Mouse (Mus musculus) mesoderm, embryonic 11.5 days (tissue): ENCODE results near the gene Ncor2.
"Not testable (repeated sequence)": the region's sequence is repeated elsewhere in the genome, so short reads cannot be mapped to it uniquely, and the experiment has no call there.

Experiments used
- DNase-seq: peaks from one replicate; pipeline ENCODE4 v3.0.0-alpha.2; 2012; ENCODE audit warnings: low read depth, low spot score

The Ncor2 gene

DNA sequence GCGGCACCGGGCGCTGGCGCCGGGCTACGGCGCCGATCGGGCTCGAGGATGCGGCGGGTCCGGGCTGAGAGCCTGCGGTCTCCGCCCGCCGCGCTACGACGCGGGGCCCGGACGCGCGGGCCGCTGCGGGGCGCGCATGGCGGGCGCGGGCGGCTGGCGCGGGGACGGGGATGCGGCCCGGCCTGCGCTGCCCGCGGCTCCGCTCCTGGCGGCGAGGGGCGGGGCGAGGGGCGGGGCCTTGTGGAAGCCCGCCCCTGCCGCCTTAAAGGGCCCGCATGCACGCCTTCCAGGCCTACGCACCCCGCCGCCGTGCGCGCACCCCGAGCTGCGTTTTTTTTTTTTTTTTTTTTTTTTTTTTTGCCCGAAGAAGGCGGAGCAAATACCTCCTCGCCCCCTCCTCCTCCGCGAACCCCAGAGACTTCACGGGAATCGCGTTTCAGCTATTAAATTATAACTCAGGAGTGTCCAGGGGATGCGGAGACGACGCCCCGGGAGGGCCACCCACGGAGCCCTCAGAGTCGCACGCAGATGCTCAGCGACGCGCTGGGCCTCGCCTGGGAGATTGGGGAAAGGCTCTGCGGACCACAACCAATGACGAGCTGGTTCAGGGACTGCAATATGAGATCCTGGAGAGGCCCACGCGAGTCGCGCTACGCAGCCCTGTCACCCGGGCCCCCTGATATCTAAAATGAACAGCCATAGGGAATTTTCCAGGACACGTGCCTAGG lies at the start of gene Ncor2:
TSS of gene Ncor2 (minus strand) at position 213 of the 728 bp plus-strand sequence.
- DNase-seq, result peak; percentile 88

DNA sequence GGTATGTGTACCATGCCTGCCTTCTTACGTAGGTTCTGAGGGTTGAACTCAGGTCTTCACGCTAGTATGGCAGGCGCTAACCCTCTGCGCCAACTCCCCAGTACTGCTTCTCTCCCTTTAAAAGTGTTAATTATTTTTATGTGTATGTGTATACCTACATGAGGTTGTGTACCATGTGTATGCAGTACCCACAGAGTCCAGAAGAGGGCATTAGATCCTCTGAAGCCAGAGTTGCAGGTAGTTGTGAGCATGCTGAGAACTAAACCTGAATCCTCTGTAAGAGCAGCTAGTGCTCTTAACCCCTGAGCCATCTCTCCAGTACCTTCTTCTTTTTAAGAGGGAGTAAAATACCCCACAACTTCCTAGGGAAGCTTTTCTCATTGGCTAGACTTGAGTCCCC lies 48.7 kb upstream of the Ncor2 start:
- DNase-seq, result no peak

DNA sequence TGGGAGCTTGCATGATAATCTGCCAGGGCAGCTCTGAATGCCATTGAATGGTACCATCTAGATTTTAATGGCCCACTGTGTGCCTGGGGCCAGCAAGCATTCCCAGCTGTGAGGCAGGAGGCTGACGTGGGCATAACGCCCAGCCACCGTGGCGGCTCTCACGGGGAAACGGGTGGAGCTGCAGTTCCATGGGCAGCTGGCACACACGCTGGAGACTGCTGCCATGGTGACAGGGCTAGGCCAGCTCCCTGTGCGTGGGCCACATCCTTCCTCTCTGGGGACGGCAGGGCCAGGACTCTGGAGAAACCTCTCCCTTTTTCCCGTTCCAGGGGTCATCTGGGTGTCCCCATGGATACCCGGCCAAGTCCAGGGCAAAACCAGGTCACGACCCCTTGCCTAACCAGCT lies 47.2 kb upstream of the Ncor2 start:
- no peak for DNase-seq

DNA sequence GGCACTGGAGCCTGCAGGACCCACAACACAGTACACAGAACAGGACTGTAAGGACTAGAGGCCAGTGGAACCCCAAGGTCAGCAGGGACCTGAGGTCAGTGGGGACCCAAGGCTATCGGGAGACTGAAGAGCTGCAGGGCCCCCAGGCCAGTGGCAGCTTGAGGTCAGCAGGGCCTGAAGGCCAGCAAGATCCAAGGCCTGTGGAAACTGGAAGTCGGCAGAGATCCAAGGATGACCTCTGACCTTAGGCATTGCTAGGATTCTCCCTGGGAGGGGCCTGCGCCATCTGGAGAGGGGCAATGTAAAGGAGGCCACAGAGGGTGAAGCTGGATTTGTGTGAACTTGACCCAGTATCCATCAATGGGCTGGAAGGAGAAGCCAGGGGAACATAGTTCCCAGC lies 45.9 kb upstream of the Ncor2 start:
- no peak for DNase-seq

DNA sequence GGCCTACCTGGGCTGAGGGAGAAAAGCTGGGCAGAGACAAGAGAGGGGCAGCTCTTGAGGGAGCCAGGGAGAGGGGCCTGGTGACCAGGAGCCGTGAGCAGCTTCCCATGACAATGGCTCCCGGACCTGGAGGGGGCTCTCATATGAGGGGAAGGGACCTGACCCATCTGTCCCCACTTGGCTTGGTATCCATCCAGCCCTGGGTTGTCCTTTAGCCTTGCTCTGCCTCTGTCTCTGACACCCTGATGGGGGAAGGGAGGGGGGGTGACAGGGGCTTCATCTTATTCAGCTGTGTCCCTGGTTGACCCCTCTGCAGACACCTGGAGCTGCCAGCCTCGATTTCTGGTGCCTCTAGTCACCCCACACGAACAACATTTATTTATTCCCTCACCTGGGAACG lies 44.9 kb upstream of the Ncor2 start:
- DNase-seq, result no peak

DNA sequence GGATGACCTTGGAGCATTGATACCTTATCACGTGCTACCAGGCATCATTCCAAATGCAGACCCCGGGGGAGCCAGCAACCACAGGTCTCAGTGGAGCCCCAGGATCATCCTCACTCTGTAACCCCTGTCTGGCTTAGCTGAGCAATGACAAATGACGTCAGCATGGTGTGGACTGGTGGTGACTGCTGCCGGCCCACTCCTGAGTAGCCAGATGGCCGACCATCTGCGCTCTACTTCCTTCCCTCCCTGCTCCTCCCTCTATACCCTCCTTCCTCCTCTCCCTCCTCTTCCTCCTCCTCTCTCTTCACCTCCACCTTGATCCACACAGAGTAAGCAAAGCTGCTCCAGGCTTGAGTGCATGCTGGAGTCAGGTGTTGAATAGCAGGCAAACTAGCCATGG lies 43.7 kb upstream of the Ncor2 start:
- DNase-seq, result no peak

DNA sequence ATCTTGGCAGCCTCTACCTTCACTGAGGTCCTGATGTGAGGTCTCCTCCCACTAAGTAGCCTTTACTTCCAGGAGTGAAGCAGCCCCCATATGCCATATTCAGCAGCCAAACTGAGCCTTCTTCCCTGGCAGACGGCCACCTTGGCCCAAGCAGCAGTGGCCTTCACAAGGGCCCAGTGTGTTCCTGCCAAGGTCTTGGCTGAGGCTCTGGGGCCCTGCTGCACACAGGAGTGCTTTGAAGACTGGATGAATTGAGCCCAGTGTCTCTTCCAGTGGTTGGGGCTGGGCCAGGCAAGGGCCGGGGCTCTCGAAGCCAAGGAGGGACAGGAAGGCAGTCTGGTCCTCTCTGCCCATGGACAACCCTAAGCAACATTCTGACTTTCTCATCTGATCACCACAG lies 42.8 kb upstream of the Ncor2 start:
- no peak for DNase-seq

DNA sequence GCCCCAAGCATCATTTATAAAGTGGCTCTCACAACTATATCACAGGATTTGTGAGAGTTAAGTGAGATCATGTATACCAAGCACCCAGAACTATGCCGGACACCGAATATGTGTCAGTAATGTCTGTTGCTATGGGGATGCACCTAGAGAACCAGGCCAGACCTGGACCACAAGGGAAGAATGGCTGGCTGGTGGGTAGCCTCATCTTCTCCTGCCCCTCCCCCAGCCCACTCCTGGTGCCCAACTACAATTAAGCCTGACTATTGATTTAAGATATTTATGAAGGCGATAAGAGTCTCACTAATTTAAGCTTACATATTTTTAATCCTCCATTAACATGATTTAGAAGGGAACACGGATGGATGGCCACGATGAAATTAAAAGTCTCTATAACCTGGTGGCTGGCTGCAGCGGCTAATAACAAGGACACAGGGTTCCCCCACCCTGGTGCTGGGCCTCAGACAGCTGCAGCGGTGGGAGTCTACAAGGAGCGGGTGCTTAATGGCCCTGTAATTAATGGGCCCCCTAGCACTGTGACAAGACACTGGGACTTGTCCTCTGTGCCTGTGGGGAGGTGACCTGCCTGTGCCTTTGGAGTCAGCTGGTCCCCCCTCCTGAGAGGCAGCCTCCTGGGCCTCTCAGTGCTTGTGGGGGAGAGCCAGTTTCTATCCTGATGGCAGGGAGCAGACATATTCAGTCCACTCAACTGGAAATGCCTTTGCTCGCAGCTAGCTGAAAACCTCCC lies 38.6 kb upstream of the Ncor2 start:
- DNase-seq, result peak; percentile 56

DNA sequence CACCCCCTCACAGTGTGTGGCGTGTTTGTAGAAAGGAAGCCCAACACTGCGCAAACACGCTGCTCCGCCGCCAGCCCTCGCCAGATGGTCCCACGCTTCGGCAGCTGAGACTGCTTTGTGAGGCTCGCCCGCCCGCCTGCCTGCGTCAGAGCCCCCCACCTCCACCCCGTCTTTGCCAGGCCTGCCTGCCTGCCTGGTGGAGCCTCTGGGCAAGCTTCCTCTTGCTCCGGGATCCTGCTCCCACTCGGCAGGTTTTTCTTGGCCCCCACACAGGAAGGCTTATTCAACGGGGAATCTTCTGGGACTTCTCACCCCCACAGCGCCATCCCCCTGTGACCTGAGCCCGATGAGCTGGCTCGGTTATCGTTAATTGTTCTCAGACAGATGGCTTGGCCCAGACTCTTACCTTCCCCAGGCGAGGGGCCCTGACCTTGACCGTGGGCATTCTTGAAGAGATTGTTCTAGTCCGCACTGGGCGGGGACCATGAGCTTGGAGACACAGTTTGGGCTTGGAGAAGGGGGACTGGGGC lies 37.0 kb upstream of the Ncor2 start:
- peak; percentile 78 for DNase-seq

DNA sequence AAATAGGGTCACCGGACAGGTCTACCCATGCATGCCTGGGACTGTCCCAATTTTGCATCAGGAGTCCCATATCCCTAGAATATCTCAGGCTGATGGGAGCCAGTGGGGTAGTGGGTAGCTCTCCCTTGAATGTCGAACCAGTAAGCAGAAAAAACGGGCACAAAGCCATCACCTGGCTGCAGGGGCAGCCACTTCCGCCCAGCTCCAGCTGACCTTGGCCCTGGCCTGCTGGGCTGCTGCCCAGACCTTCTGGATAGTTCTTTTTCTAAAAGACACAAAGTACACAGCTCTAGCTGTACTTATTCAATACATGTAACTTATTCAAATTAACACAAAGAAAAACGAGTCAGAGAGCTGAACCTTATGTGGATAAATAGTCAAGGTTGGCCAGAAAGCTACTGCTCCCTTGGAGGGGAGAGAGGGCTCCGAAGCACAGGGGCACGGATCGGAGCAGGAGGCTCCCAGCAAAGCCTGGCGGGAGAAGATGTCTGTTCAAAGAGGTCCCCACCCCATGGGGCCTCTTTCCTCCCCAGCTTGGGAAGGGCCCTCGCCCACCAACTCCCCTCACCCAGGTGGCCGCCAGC lies 36.4 kb upstream of the Ncor2 start:
- DNase-seq, result no peak

DNA sequence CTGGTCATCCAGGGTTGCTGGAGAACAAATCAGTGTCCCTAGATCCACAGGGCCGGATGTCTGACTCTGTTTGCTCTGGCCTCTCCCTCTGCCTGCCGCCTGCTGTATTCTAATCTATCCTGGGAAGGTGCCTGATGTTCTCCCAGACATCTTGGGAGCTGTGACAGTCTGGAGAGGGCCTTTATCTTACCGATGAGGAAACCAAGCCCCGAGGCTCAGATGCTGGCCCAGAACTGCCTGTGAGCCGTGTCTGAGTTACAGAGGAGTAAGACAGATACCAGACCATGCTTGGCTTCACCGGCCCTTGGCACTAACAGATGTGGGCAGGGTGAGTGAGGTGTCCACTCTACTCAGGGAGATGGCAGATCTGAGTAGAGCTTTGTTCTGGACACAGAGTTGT lies 35.0 kb upstream of the Ncor2 start:
- no peak for DNase-seq

DNA sequence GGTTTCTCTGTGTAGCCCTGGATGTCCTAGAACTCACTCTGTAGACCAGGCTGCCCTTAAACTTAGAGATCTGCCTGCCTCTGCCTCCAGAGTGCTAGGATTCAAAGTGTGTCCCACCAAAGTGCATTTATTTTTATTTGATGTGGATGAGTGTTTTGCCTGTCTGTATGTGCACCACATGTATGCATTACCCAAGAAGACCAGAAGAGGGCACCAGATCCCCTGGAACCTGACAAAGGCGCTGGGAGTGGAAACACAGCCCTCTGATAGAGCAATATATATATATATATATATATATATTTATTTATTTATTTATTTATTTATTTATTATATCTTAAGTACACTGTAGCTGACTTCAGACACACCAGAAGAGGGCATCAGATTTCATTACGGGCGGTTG lies 25.9 kb upstream of the Ncor2 start:
- DNase-seq, result peak; percentile 58

DNA sequence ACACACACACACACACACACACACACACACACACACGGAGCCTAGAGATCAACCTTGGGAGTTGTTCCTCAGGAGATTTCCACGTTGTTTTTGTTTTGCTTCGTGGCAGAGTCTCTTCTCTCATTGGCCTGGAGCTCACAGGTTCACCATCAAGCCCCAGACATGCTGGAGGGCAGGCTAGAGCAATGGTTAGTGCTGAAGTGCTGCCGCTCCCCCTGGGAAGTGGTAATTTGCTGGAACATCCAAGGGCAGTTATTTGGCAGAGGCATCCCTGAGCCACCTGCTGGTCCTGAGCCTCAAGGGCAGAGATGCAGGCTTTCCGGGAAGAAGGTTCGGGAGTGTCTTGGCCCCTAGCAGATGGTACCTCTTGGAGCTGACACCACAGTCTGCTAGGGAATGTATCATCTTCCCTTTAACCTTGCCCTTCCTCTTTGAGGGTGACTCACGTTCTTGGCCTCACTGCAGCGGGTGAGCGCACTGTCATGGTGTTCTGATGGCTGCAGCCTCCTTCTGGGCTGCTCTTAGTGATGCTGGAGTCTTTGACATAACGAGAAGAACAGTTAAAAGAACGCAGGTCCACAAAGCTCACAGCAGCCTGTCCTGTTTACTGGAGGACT lies 25.3 kb upstream of the Ncor2 start:
- no peak for DNase-seq

DNA sequence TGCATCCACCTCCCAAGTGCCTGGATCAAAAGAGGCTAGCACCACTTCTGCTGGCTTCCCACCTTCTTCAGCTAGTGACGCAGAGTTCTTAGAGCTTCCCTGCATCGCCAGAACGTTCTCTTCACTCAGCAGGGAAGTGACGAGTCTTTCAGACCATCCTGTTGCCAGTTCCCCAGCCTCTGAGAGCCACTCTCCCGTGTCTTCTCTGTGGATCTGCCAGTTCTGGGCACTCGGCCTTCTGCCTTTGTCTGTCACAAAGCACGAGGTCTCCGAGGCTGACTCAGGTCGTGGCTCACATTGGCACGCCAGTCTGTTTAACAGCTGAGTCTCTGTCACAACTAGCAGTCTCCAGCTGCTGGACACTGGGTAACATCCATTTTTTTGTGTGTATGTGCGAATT lies 24.7 kb upstream of the Ncor2 start:
- DNase-seq, result no peak

DNA sequence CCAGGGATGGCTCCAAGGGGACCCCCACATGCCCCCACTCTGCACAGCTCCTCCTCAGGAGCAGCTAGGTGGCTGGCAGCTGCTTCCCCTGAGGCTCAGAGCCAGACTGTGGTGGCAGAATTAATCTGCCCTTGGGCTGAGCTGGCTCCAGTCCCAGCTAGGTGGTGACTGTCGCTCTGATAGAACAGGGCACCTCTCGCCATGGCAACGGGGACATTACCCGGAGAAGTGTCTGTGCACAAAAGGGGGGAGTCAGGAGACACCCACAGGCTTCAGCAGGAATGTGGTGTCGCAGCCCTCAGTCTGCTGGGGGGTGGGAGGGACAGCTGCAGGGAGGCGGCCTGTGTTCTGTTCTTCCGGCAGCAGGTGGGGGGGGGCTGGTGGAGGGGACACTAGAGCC lies 24.1 kb upstream of the Ncor2 start:
- peak; percentile 46 for DNase-seq

DNA sequence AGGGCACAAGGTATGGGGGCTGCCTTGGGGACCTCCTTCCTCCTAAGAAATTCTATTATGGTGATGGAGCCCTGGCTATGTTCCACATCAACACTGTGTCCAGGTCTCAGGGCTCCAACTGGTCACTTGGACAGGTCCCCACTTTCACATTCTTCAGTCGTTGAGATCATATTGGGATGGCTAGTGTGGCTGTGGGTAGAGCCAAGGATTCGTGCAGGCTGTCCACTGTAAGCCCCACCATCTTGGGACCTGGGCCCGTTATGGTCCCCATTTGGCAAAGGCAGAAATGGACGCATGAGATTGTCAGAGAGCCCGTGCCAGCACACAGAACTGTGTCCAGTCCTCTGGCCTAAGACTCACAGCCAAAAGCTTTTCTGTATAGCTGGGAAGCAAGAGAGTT lies 23.1 kb upstream of the Ncor2 start:
- no peak for DNase-seq

DNA sequence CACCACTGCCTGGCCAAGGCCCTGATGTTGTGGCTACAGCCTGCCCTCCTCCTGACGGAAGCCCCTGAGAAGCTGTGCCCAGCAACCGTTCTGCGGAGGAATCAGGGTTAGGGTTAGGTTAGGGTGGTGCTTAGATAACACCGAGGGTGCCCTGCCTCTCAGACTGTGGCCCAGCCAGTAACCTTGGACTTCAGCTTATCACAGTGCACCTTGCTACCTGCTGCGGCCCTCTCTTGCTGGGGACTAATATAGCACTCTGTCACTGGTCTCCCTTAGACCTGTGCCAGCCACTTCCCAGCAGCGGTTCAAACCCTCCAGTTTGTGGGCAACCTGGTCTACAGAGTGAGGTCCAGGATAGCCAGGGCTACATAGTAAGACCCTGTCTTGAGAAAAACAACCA lies 20.1 kb upstream of the Ncor2 start:
- DNase-seq, result no peak

DNA sequence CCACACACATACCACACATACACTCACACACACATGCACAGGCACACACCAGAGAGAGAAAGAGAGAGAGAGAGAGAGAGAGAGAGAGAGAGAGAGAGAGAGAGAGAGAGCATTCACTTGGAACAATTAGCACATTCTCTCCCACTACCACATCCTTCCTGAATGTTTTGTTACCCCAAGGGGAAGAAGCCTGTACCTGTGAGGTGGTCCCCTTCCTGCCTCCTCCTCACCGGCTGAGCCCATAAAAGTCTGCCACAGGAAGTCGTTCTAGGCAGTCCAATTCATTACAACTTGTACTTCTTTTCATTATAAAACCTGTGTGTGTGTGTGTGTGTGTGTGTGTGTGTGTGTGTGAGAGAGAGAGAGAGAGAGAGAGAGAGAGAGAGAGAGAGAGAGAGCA lies 18.3 kb upstream of the Ncor2 start:
- DNase-seq, result not testable (repeated sequence)

DNA sequence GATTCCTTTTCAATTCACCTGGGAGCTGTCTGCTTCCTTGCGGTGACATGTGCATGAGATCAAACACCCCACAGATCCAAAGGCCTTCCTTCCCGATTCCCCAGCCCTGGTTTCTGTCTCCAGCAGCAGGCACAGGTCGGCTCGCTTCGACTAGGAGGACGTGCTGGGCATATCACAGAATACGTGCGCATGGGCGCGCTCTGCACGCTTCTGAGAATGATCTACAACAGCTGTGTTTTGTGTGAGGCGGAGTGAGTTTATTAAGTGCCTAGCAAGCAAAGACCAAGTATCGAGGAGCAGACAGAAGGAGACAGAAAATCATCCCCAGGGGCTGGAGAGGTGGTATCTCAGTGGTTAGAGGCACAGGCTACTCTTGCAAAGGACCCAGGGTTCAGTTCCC lies 17.0 kb upstream of the Ncor2 start:
- DNase-seq, result no peak

DNA sequence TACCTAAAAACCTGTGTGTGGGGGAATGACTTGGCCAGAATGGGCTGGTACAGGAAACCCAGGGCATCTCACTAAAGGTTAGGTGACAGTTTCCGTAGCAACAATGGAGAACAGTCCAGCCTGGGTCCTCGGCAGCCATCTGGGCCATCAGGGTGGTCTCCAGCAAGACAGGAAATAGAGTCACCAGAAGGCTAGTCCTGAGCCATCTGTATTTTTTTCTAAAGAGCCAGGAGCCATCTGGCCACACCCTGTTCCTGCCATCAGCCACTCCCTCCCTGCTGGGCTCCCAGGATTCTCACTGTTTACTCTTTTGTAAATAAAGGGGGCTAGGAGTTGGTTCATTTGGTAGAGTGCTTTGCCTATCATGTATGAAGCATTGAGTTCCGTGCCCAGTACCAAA lies 16.1 kb upstream of the Ncor2 start:
- DNase-seq, result no peak

DNA sequence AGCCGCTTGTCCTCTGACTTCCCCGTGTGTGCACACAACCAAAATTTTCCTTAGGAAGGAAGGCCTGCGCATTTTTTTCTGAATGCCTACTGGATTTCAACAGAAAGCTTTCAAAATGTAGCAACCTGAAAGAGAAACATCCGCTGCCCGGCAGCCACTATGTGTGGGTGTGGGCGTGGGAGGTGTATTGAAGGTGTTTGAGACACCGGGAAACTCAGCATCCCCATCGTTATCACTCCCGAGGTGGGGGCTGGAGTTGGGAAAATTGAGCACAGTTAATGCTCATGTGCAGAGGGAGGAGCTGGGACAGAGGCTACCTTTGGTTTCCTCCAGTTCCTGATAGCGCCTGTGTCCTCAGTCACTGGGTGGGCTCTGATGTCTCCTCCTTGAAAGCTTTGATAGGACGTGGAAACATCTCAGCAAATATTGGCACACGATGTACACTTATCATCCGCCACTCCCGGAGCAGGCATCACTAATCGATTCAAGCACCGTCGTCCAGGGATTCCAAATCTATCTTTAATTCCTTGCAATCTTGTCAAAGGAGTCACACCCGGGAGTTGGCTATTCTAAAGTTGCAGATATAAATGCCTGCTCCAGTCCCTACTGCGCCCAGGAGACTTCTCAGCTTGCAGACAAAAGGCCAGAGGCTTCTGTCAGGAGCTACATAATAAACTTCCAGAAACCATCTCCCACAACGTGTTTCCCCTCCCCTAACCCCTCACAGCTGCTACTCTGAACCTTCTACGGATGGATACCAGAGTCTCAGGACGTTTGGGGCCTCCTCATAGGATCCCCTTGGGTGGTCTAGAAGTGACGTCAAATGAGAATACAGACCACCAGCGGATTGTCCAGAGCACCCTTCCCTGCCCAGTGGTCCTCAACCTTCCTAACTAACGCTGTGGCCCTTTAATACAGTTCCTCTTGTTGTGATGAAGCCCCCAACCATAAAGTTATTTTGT lies 14.7 kb upstream of the Ncor2 start:
- DNase-seq, result no peak
